Mouse (Mus musculus) stomach, embryonic 15.5 days (tissue): ENCODE data around the gene Kcna10. TPM values are rescaled to one million over a fixed set of nuclear protein-coding genes. Genes with fewer than 3 reads are reported as not detected.

Source experiments
- ATAC-seq: fragments of 200-750 bp; cut with Nextera tagmentation; 2 replicates; pipeline ENCODE4 v1.8.0; 2017; ENCODE audit warnings: low read depth, moderate number of reproducible peaks, moderate TSS enrichment; ENCODE audit not compliant: insufficient read depth, low FRiP score
- H3K27ac ChIP-seq: fragments of 300-500 bp; sonication (generic); 2 replicates; pipeline ENCODE4 v1.5.1; 2015; ENCODE audit warnings: mild to moderate bottlenecking, inconsistent platforms
- H3K27me3 ChIP-seq: fragments of 300-500 bp; sonication (generic); replicated peaks from 2 replicates; pipeline ENCODE4 v1.6.1; 2015; ENCODE audit warnings: inconsistent platforms
- H3K36me3 ChIP-seq: fragments of 300-500 bp; sonication (generic); 2 replicates; pipeline ENCODE4 v1.6.1; 2015; ENCODE audit warnings: inconsistent platforms
- H3K4me1 ChIP-seq: fragments of 300-500 bp; sonication (generic); 2 replicates; pipeline ENCODE4 v1.6.1; 2015; ENCODE audit warnings: inconsistent platforms
- H3K4me2 ChIP-seq: fragments of 300-500 bp; sonication (generic); 2 replicates; pipeline ENCODE4 v1.6.1; 2015; ENCODE audit warnings: mild to moderate bottlenecking, inconsistent platforms
- H3K4me3 ChIP-seq: fragments of 300-500 bp; sonication (generic); replicated peaks from 2 replicates; pipeline ENCODE4 v1.5.1; 2015; ENCODE audit warnings: inconsistent platforms
- H3K9ac ChIP-seq: fragments of 300-500 bp; sonication (generic); 2 replicates; pipeline ENCODE4 v1.6.1; 2015; ENCODE audit warnings: inconsistent platforms
- H3K9me3 ChIP-seq: fragments of 300-500 bp; sonication (generic); 2 replicates; pipeline ENCODE4 v1.6.1; 2016; ENCODE audit warnings: inconsistent platforms
- WGBS: fragments of 180-500 bp; shearing (Covaris S2); methylation state at CpG from one replicate; pipeline ENCODE4 v1.1.7; 2015; 5-methylcytosine and 5-hydroxymethylcytosine counted together
- polyA plus RNA-seq: library from polyadenylated mRNA; unstranded; fragments of >200 nt; fragmentation: Nextera tagmentation; extraction: Ambion mirVana; gene quantifications from 2 replicates; pipeline ENCODE4 v1.2.1, GENCODE M21; 2015

Gene Kcna10
- not detected in 2 replicates for polyA plus RNA-seq

DNA sequence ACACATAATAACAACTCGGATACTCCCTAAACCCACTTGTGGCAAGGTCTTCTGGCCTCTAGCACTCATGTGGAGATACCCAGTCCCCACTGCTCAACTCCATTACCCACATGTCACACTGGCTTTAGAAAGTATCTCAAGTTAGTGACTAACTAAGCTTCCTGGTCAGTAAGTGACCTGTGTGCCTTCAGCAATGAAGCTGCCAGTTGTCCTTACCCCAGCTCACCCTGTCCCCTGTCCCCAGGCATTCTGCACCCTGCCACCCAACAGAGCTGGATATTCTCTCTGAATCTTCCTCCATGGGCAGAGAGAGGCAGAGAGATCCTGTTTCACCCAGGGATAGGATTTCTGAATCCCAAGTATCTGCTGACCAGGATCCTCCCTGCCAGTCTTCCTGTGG lies at the start of gene Kcna10:
Gene Kcna10, plus strand, starts transcription at position 301 of the 400 bp plus-strand sequence.
- no peak for ATAC-seq
- no peak within 1 kb of the TSS for H3K4me3 ChIP-seq
- no peak within 1 kb of the TSS for H3K4me2 ChIP-seq
- no peaks in the 10 kb centered on the region for H3K36me3 ChIP-seq
- H3K9me3 ChIP-seq = no peaks in the 10 kb centered on the region
- 70% methylated on average over 1 of the region's 1 CpGs for WGBS
- H3K27ac ChIP-seq = no peak within 1 kb of the TSS
- no peaks in the 10 kb centered on the region for H3K27me3 ChIP-seq
- H3K9ac ChIP-seq = no peak within 1 kb of the TSS
- H3K4me1 ChIP-seq = no peaks in the 10 kb centered on the region

DNA sequence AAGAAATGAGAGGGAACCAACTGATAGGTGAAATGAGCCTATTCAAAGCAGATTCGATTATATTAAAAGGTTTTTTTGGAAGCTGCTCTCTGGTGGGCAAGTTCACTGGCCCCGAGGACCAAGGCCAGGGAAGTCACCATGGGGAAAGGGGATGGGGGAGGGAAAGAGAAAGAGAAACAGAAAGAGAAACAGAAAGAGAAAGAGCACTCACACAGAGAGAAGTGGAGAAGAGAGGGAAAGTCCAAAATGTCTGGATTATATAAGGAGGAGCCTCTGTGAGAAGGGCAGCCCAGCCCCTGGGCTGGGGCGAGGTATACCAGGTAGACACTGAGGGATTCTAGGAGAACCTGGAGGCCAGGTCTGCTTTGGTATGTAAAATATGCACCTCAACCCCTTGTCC lies 48.4 kb upstream of the Kcna10 start:
- Histone ChIP-seq H3K4me3 (no peak overlapping the region), H3K36me3 (no peaks in the 10 kb centered on the region), H3K27ac (no peak overlapping the region), H3K9ac (no peak overlapping the region), H3K27me3 (no peaks in the 10 kb centered on the region), H3K9me3 (no peaks in the 10 kb centered on the region), H3K4me1 (no peaks in the 10 kb centered on the region), H3K4me2 (no peak overlapping the region)
- WGBS = 77% methylated on average over 3 of the region's 3 CpGs
- no peak for ATAC-seq

DNA sequence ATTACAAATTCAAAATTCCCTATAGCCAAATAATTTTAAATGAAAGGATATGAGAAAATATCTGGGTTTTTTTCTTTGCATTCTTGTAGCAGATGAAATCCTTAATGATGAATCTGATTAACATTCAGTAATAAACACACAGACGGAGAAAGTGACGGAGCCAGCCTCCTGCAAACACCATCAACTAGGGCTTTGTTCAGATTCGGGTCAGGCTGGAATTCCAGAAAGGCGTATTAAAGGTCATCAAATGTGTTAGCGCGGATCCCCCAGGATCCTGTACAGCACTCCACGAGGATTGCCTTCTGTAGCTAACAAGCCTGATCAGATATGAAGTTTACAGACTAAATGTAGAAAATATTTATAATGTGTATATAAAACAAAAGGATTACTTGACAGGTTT lies 35.7 kb upstream of the Kcna10 start:
- 70% methylated on average over 7 of the region's 7 CpGs for WGBS
- no peak for ATAC-seq
- Histone ChIP-seq H3K36me3 (no peaks in the 10 kb centered on the region), H3K9me3 (no peaks in the 10 kb centered on the region), H3K27me3 (no peaks in the 10 kb centered on the region), H3K4me3 (no peak overlapping the region), H3K27ac (no peak overlapping the region), H3K4me1 (no peaks in the 10 kb centered on the region), H3K9ac (no peak overlapping the region), H3K4me2 (no peak overlapping the region)

DNA sequence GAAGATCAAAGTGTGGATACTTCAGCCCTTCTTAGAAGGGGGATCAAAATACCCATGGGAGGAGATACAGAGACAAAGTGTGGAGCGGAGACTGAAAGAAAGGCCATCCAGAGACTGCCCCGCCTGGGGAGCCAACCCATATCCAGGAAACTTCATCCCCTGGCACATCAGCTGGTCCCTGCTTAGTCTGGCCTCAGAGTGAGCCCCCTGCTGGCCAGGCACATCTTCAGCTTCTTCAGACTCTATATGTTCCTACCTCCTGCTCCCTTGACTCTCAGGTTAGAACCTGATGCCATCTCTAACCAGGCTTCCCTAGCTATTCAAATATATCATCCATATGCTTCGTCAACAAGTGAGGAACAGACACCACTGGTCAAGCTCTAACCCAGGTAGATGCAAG lies 33.9 kb upstream of the Kcna10 start:
- WGBS = 61% methylated on average over 3 of the region's 3 CpGs
- Histone ChIP-seq H3K4me1 (no peaks in the 10 kb centered on the region), H3K4me2 (no peak overlapping the region), H3K4me3 (no peak overlapping the region), H3K27me3 (no peaks in the 10 kb centered on the region), H3K36me3 (no peaks in the 10 kb centered on the region), H3K9ac (no peak overlapping the region), H3K27ac (no peak overlapping the region), H3K9me3 (no peaks in the 10 kb centered on the region)
- ATAC-seq = no peak

DNA sequence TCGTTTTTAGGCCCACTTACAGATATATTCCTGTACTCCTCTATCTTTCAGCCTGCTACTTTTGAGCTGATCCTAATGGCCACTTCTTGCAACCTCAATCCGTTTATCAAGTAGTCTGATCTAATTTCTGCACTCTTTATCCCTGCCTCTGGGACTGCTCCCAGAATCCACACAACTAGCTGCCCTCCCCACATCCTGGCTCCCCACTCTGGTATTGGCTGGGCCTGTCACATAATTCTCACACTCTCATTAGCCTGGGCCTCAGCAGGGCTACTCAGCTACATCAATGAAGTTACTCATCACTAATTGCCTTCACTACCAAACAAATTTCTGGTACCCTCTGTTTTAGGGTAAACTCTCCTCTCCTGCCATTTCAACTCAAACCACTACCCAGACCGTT lies 32.4 kb upstream of the Kcna10 start:
- H3K4me2 ChIP-seq = no peak overlapping the region
- no peak for ATAC-seq
- no peak overlapping the region for H3K27ac ChIP-seq
- H3K9me3 ChIP-seq = no peaks in the 10 kb centered on the region
- no peaks in the 10 kb centered on the region for H3K27me3 ChIP-seq
- H3K4me1 ChIP-seq = no peaks in the 10 kb centered on the region
- WGBS = 45% methylated on average over 3 of the region's 3 CpGs
- H3K4me3 ChIP-seq = no peak overlapping the region
- no peak overlapping the region for H3K9ac ChIP-seq
- H3K36me3 ChIP-seq = no peaks in the 10 kb centered on the region

DNA sequence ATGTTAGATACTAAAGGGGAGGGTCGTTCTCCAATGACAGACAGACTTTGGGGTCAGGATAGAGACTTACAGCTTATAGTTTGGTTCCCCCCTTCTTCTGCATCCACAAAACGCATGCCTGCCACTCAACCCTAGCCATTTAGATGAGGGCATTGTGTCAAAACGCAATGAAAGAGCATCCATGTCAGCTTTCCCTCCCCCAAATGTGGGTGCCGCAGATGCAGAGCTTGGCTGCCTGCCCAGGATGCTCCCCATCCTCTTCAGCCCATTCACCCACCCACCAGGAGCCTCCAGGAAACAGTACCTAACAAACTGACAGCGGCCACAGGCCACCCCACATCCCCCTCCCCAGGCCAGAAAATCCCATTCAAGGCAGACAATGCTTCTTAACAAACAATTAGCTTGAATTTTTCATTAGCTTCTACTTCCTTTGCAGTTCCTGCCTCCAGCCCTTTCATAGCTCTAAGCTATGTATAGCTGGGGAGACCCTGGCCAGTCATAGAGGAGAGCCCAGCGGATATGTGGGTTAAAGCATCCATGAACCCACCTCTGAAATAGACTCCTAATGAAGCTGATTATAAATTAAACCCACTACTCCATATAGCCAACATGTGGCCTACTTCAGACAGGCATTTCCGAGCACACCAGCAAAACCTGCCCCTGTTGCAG lies 31.9 kb upstream of the Kcna10 start:
- H3K9me3 ChIP-seq = no peaks in the 10 kb centered on the region
- H3K36me3 ChIP-seq = no peaks in the 10 kb centered on the region
- H3K27me3 ChIP-seq = no peaks in the 10 kb centered on the region
- no peak overlapping the region for H3K27ac ChIP-seq
- H3K4me1 ChIP-seq = no peaks in the 10 kb centered on the region
- no peak overlapping the region for H3K4me3 ChIP-seq
- H3K9ac ChIP-seq = no peak overlapping the region
- ATAC-seq = no peak
- 55% methylated on average over 7 of the region's 7 CpGs for WGBS
- no peak overlapping the region for H3K4me2 ChIP-seq

DNA sequence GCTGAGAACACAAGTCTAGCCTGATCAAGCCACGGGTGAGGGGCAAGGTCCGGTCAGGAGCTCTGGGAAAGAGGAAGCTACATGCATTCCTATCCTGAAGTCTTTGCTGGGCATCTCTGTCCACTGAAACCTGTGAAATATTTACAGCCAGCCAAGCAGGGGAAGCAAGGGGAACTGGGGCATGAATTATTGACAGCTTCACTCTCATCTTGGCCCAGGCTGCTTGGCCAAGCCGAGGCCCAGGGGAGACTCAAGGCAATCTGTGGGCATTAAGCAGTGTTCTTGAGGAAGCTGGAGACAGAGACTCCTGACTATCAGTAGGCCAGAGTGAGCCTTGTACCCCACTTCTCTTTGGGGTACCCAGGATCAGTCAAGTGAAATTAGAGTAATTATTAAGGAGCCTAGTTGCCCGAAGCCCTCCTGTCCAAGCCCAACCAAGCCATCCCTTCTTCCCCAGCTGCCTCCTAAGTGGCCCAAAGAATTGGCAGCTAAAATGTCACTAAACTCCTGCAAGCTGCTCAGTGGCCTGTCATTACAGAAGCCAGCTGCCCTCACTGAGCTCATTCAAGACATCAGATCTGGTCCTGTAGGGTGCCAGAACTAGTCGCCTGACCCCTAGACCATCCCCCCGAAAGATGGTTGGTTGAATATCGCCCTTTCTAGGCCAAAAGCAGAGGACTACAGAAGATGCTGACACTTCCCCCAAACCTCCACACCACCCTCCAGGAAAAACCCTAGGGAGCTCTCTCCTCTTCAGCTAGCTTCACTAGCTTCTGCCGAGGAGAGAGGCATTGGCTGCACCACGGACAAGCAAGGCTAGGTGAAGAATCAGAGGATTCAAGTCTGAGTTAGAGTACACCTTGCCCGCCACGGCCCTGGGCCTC lies 28.8 kb upstream of the Kcna10 start:
- Histone ChIP-seq H3K4me2 (no peak overlapping the region), H3K27me3 (no peaks in the 10 kb centered on the region), H3K27ac (no peak overlapping the region), H3K9ac (no peak overlapping the region), H3K4me3 (no peak overlapping the region), H3K36me3 (no peaks in the 10 kb centered on the region), H3K4me1 (no peaks in the 10 kb centered on the region), H3K9me3 (no peaks in the 10 kb centered on the region)
- ATAC-seq = no peak
- WGBS = 84% methylated on average over 11 of the region's 11 CpGs

- Histone ChIP-seq H3K4me3 (no peak overlapping the region), H3K4me2 (no peak overlapping the region)
- 85% methylated on average over 7 of the region's 7 CpGs for WGBS
These were observed 24.0 kb upstream of the Kcna10 start for GRCm38 (mm10) chr3:107158856-107159255.

DNA sequence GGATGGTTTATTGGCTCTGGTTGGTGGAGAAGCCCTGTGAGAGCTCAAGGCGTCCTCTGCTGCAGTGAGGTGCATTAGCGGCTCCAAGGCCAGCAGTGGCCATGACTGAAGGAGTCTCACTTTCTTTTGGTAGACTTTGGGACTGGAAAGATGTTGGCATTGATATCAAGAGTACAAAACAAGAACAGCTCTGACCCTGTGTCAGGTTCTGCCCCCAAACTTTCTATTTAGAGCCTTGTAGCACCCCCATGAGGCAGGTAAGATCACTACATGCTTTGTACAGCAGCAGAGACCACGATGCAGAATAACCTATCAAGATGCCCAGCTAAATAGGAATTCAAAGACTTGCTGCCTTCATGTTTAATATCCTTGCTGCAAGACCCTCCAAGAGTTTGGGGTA lies 23.4 kb upstream of the Kcna10 start:
- no peak overlapping the region for H3K4me2 ChIP-seq
- H3K27ac ChIP-seq = no peak overlapping the region
- WGBS = 62% methylated on average over 3 of the region's 3 CpGs
- H3K9me3 ChIP-seq = no peaks in the 10 kb centered on the region
- no peak overlapping the region for H3K9ac ChIP-seq
- H3K4me1 ChIP-seq = 0 out of 2 replicates have a peak, but pooled peaks cover 4% of the 10 kb centered on the region
- H3K4me3 ChIP-seq = no peak overlapping the region
- H3K36me3 ChIP-seq = no peaks in the 10 kb centered on the region
- ATAC-seq = no peak
- 0 out of 2 replicates have a peak, but pooled peaks cover 4% of the 10 kb centered on the region for H3K27me3 ChIP-seq

More at GRCm38 (mm10) chr3:107158856-107159255, 24.0 kb upstream of the Kcna10 start:
- no peaks in the 10 kb centered on the region for H3K9me3 ChIP-seq
- 0 out of 2 replicates have a peak, but pooled peaks cover 4% of the 10 kb centered on the region for H3K4me1 ChIP-seq
- no peak overlapping the region for H3K9ac ChIP-seq
- 0 out of 2 replicates have a peak, but pooled peaks cover 4% of the 10 kb centered on the region for H3K27me3 ChIP-seq
- H3K27ac ChIP-seq = no peak overlapping the region
- ATAC-seq = no peak
- no peaks in the 10 kb centered on the region for H3K36me3 ChIP-seq

GRCm38 (mm10) chr3:107159859-107160324 lies 23.0 kb upstream of the Kcna10 start:
- H3K4me2 ChIP-seq = peak overlapping the region; percentile 42
- WGBS = 4% methylated on average over 17 of the region's 17 CpGs

DNA sequence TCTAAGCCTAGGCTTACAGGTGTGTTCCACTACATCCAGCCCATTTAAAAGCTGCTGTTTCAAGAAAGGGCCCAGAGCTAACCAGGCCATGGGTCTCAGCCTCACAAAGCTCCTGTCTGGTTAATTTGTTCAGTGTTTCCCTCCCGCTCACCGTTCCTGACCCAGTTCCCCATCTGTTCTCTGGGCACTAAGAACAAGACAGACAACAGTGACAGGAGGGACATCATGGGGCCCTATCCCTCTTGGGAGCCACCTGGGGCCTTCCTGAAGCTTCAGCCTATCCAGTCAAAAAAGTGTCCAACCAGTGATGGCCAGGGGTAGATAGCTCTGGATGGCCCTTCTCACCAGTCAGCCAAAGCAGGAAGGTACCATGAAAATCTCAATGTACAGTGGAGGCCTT lies 20.1 kb upstream of the Kcna10 start:
- no peaks in the 10 kb centered on the region for H3K36me3 ChIP-seq
- H3K9me3 ChIP-seq = no peaks in the 10 kb centered on the region
- 98% methylated on average over 2 of the region's 2 CpGs for WGBS
- H3K4me3 ChIP-seq = no peak overlapping the region
- no peak overlapping the region for H3K4me2 ChIP-seq
- no peak overlapping the region for H3K9ac ChIP-seq
- 0 out of 2 replicates have a peak, but pooled peaks cover 4% of the 10 kb centered on the region for H3K4me1 ChIP-seq
- H3K27ac ChIP-seq = no peak overlapping the region
- ATAC-seq = no peak
- 0 out of 2 replicates have a peak, but pooled peaks cover 4% of the 10 kb centered on the region for H3K27me3 ChIP-seq

More at GRCm38 (mm10) chr3:107159859-107160324, 23.0 kb upstream of the Kcna10 start:
- no peaks in the 10 kb centered on the region for H3K36me3 ChIP-seq
- 0 out of 2 replicates have a peak, but pooled peaks cover 4% of the 10 kb centered on the region for H3K27me3 ChIP-seq
- 0 out of 2 replicates have a peak, but pooled peaks cover 4% of the 10 kb centered on the region for H3K4me1 ChIP-seq
- H3K27ac ChIP-seq = no peak overlapping the region
- no peak overlapping the region for H3K9ac ChIP-seq
- peak overlapping the region; percentile 7; the same call in 1 of the 2 replicates for H3K4me3 ChIP-seq
- no peaks in the 10 kb centered on the region for H3K9me3 ChIP-seq
- no peak; the same call in 1 of the 2 replicates for ATAC-seq

GRCm38 (mm10) chr3:107169552-107169951 lies 13.3 kb upstream of the Kcna10 start:
- Histone ChIP-seq H3K4me1 (no peaks in the 10 kb centered on the region), H3K4me3 (no peak overlapping the region), H3K27me3 (no peaks in the 10 kb centered on the region), H3K36me3 (no peaks in the 10 kb centered on the region), H3K27ac (no peak overlapping the region), H3K9ac (no peak overlapping the region), H3K9me3 (no peaks in the 10 kb centered on the region), H3K4me2 (no peak overlapping the region)
- whole genome bisulfite sequencing = 75% methylated on average over 2 of the region's 2 CpGs
- ATAC-seq = no peak
